Mouse (Mus musculus): ENCODE results near the gene Aldh4a1. TPM values are rescaled to one million over a fixed set of nuclear protein-coding genes. Genes with fewer than 3 reads are reported as not detected.
A peak's percentile ranks its signal among the peaks of the same experiment; 100 is the strongest.

Gene Aldh4a1
- 11.1 and 14.7 TPM in 2 replicates for total RNA-seq (2015)
- total RNA-seq (2017), result 20.0 and 22.3 TPM in 2 replicates

GRCm38 (mm10) chr4:139622373-139623282 lies at the start of gene Aldh4a1:
TSS of gene Aldh4a1 (plus strand) at chr4:139622866.
- ATAC-seq (replicated peaks; ENCODE audit: poor library complexity), result peak; percentile 96

- ATAC-seq (replicated peaks; ENCODE audit: poor library complexity), result no peak
Observed at GRCm38 (mm10) chr4:139572928-139573512, 49.6 kb upstream of the Aldh4a1 start.

- ATAC-seq (replicated peaks; ENCODE audit: poor library complexity), result peak; percentile 92
Observed at GRCm38 (mm10) chr4:139574156-139574798, 48.4 kb upstream of the Aldh4a1 start.

GRCm38 (mm10) chr4:139574799-139575672 lies 47.6 kb upstream of the Aldh4a1 start:
- no peak for ATAC-seq (replicated peaks; ENCODE audit: poor library complexity)

- ATAC-seq (replicated peaks; ENCODE audit: poor library complexity), result no peak
Observed at GRCm38 (mm10) chr4:139575673-139576003, 47.0 kb upstream of the Aldh4a1 start.

- ATAC-seq (replicated peaks; ENCODE audit: poor library complexity), result no peak
Observed at GRCm38 (mm10) chr4:139576251-139576880, 46.3 kb upstream of the Aldh4a1 start.

GRCm38 (mm10) chr4:139577006-139577405 lies 45.7 kb upstream of the Aldh4a1 start:
- ATAC-seq (replicated peaks; ENCODE audit: poor library complexity), result no peak

GRCm38 (mm10) chr4:139578389-139578788 lies 44.3 kb upstream of the Aldh4a1 start:
- ATAC-seq (replicated peaks; ENCODE audit: poor library complexity), result no peak

- ATAC-seq (replicated peaks; ENCODE audit: poor library complexity), result no peak
Observed at GRCm38 (mm10) chr4:139579003-139579402, 43.7 kb upstream of the Aldh4a1 start.

GRCm38 (mm10) chr4:139579466-139579865 lies 43.2 kb upstream of the Aldh4a1 start:
- no peak for ATAC-seq (replicated peaks; ENCODE audit: poor library complexity)

- no peak for ATAC-seq (replicated peaks; ENCODE audit: poor library complexity)
Observed at GRCm38 (mm10) chr4:139580663-139581336, 41.9 kb upstream of the Aldh4a1 start.

- ATAC-seq (replicated peaks; ENCODE audit: poor library complexity), result no peak
Observed at GRCm38 (mm10) chr4:139581427-139582051, 41.1 kb upstream of the Aldh4a1 start.

GRCm38 (mm10) chr4:139582346-139582745 lies 40.3 kb upstream of the Aldh4a1 start:
- no peak for ATAC-seq (replicated peaks; ENCODE audit: poor library complexity)

- ATAC-seq (replicated peaks; ENCODE audit: poor library complexity), result no peak
Observed at GRCm38 (mm10) chr4:139582903-139583302, 39.8 kb upstream of the Aldh4a1 start.

- no peak for ATAC-seq (replicated peaks; ENCODE audit: poor library complexity)
Observed at GRCm38 (mm10) chr4:139583629-139584245, 38.9 kb upstream of the Aldh4a1 start.

- no peak for ATAC-seq (replicated peaks; ENCODE audit: poor library complexity)
Observed at GRCm38 (mm10) chr4:139584704-139585103, 38.0 kb upstream of the Aldh4a1 start.

- ATAC-seq (replicated peaks; ENCODE audit: poor library complexity), result peak; percentile 43
Observed at GRCm38 (mm10) chr4:139585713-139586112, 37.0 kb upstream of the Aldh4a1 start.

- ATAC-seq (replicated peaks; ENCODE audit: poor library complexity), result no peak
Observed at GRCm38 (mm10) chr4:139587370-139587769, 35.3 kb upstream of the Aldh4a1 start.

GRCm38 (mm10) chr4:139587773-139588172 lies 34.9 kb upstream of the Aldh4a1 start:
- ATAC-seq (replicated peaks; ENCODE audit: poor library complexity), result no peak

Data from megakaryocyte progenitor cell, adult 5-6 weeks (primary cell).